Mouse (Mus musculus) limb, embryonic 14.5 days (tissue): ENCODE measurements around the gene Gm20388. TPM values are rescaled to one million over a fixed set of nuclear protein-coding genes. Genes with fewer than 3 reads are reported as not detected.
A peak's percentile ranks its signal among the peaks of the same experiment; 100 is the strongest.

Source experiments
- ATAC-seq: fragments of 200-750 bp; cut with Nextera tagmentation; 2 replicates; pipeline ENCODE4 v1.8.0; 2017; ENCODE audit warnings: low read depth, moderate number of reproducible peaks, moderate TSS enrichment; ENCODE audit not compliant: low FRiP score
- DNase-seq: peaks from one replicate; pipeline ENCODE4 v3.0.0-alpha.2; 2015; ENCODE audit warnings: low spot score
- H3K27ac ChIP-seq: fragments of 300-500 bp; sonication (generic); replicated peaks from 2 replicates; pipeline ENCODE4 v1.5.1; 2014; ENCODE audit warnings: low read depth, mild to moderate bottlenecking, low read length, moderate library complexity, mixed read lengths
- H3K27me3 ChIP-seq: fragments of 300-500 bp; sonication (generic); 2 replicates; pipeline ENCODE4 v1.6.1; 2014; ENCODE audit warnings: low read length, mixed read lengths; ENCODE audit not compliant: control insufficient read depth, insufficient read depth
- H3K36me3 ChIP-seq: fragments of 300-500 bp; sonication (generic); 2 replicates; pipeline ENCODE4 v1.6.1; 2014; ENCODE audit warnings: mild to moderate bottlenecking, low read length, moderate library complexity, mixed read lengths; ENCODE audit not compliant: control insufficient read depth, insufficient read depth
- H3K4me1 ChIP-seq: fragments of 300-500 bp; sonication (generic); 2 replicates; pipeline ENCODE4 v1.6.1; 2014; ENCODE audit warnings: antibody characterized with exemption, low read length, mixed read lengths; ENCODE audit not compliant: control insufficient read depth, insufficient read depth
- H3K4me2 ChIP-seq: fragments of 300-500 bp; sonication (generic); replicated peaks from 2 replicates; pipeline ENCODE4 v1.6.1; 2014; ENCODE audit warnings: low read depth, mild to moderate bottlenecking, low read length, moderate library complexity; ENCODE audit not compliant: severe bottlenecking
- H3K4me3 ChIP-seq: fragments of 300-500 bp; sonication (generic); replicated peaks from 2 replicates; pipeline ENCODE4 v1.5.1; 2014; ENCODE audit warnings: low read length
- H3K9ac ChIP-seq: fragments of 300-500 bp; sonication (generic); 2 replicates; pipeline ENCODE4 v1.6.1; 2014; ENCODE audit warnings: mild to moderate bottlenecking, low read depth, low read length, moderate library complexity; ENCODE audit not compliant: severe bottlenecking
- H3K9me3 ChIP-seq: fragments of 300-500 bp; sonication (generic); 2 replicates; pipeline ENCODE4 v1.6.1; 2016; ENCODE audit warnings: low read length; ENCODE audit not compliant: control insufficient read depth
- POLR2A ChIP-seq: fragments of 200-500 bp; IDR thresholded peaks from 2 replicates; pipeline ENCODE4 v1.8.0; 2012; ENCODE audit warnings: inconsistent platforms, mild to moderate bottlenecking, moderate library complexity, borderline replicate concordance; ENCODE audit not compliant: insufficient read depth, insufficient read length; ENCODE audit errors: extremely low read depth
- WGBS: fragments of 180-500 bp; shearing (Covaris S2); extraction: QIAGEN DNeasy Blood & Tissue Kit; methylation state at CpG from one replicate; pipeline ENCODE4 v1.1.7; 2014; 5-methylcytosine and 5-hydroxymethylcytosine counted together
- polyA plus RNA-seq, 2 experiments: library from polyadenylated mRNA; depleted of rRNA in 1 of 2; stranded (reverse) in 1 of 2; unstranded in 1 of 2; fragments of >200 nt; fragmentation: Nextera tagmentation in 1 of 2; extraction: Ambion mirVana in 1 of 2; gene quantifications; 2 replicates each; pipeline versions ENCODE4 v1.2.1 to v1.2.3; 2012 to 2014

Gm20388 gene
- polyA plus RNA-seq, 2 experiments = 1.9 to 49.9 TPM

DNA sequence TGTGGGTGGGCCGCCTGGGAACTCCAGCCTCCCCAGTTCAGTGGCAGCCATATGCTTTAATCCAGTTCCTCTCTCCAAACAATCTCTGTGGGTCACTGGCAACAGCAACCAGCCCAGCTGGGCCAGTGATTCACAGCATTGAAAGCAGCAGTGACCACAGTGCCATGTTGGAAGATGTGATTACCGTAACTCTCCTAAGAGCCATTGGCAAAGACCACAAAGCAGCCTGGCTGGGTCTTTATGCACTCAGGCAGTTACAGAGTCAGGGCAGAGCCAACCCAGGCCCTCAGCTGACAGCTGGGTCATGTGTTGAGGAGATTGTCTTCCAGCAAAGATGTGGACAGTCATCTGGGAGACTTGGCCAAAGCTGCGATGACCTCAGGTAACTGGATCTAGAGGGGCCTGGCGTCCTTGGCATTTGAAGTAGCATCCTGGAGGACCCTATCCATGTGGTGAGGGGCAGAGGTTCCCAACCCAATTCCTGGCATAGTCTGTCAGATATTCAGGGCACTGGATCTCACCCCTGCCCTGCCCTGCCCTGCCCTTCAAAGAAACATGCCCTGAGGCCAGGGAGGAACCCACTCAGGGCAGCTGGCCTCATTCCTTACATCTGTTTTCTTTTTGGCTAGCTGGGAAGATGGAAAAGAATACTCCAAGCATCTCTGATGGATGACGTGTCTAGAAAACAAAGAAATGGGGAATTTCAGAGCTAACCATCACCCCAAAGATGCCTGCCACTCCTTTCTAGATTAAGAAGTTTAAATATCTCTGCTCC, 1052.2 kb downstream of the Gm20388 start:
- DNase-seq (no peak), ATAC-seq (no peak)
- no peak for TF ChIP-seq POLR2A
- no peak overlapping the region for H3K27ac ChIP-seq
- H3K27me3 ChIP-seq = 0 out of 2 replicates have a peak, but pooled peaks cover 7% of the 10 kb centered on the region
- no peak overlapping the region for H3K9ac ChIP-seq
- H3K9me3 ChIP-seq = no peaks in the 10 kb centered on the region
- 88% methylated on average over 5 of the region's 5 CpGs for WGBS
- H3K4me3 ChIP-seq = no peak overlapping the region
- no peak overlapping the region for H3K4me2 ChIP-seq
- H3K36me3 ChIP-seq = no peaks in the 10 kb centered on the region
- H3K4me1 ChIP-seq = 0 out of 2 replicates have a peak, but pooled peaks cover 3% of the 10 kb centered on the region

GRCm38 (mm10) chr8:120966557-120966956, 1055.9 kb downstream of the Gm20388 start:
- no peak for TF ChIP-seq POLR2A
- H3K9me3 ChIP-seq = no peaks in the 10 kb centered on the region
- H3K9ac ChIP-seq = no peak overlapping the region
- H3K27ac ChIP-seq = no peak overlapping the region
- DNase-seq (no peak), ATAC-seq (no peak)
- H3K36me3 ChIP-seq = no peaks in the 10 kb centered on the region
- no peak overlapping the region for H3K4me3 ChIP-seq
- no peak overlapping the region for H3K4me2 ChIP-seq
- 20% methylated on average over 3 of the region's 3 CpGs for WGBS
- peaks cover 3% of the 10 kb centered on the region; the same call in 1 of the 2 replicates for H3K4me1 ChIP-seq
- peaks cover 15% of the 10 kb centered on the region; the same call in 1 of the 2 replicates for H3K27me3 ChIP-seq

DNA sequence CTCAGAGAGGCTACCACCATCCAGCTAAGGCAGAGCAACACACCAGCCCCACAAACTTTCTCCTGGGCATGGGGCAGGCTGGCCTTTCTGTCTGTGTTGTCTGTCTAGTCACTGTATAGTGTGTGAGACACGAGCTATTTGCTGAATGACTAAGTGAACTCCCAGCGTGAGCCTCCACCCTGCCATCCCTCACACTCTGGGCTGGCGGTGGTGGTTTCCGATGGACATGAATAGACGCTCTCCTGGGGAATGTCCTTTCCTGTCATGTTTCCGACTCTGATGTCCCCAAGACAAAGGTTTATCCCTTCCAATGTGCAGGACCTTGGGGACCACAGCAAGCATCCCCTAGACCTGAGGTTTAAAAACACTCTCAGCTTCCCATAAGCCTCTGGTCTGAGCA, 1057.7 kb downstream of the Gm20388 start:
- Histone ChIP-seq H3K36me3 (no peaks in the 10 kb centered on the region), H3K9me3 (no peaks in the 10 kb centered on the region), H3K4me3 (no peak overlapping the region), H3K27ac (no peak overlapping the region), H3K4me1 (peaks cover 11% of the 10 kb centered on the region), H3K4me2 (no peak overlapping the region), H3K27me3 (peaks cover 32% of the 10 kb centered on the region), H3K9ac (no peak overlapping the region)
- ATAC-seq (no peak), DNase-seq (no peak)
- no peak for TF ChIP-seq POLR2A
- 58% methylated on average over 6 of the region's 6 CpGs for WGBS

DNA sequence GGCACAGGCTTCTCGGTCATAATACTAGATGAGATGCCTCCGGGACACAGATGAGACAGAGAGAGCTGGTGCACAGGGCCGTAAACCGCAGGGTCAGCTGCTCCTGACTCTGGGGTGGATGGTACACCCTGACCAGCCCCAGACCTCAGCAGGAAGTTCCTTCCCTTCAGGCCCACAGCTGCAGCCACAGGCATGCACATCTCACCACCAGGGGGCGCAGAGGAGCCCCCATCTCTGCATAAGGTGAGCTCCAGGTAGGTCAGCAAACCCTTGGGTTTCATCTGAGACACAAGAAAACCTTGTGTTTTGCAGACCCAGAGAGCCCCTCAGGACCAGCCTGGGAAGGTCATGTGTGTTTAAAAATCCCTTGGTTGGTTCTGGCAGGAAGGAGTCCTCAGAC, 1059.7 kb downstream of the Gm20388 start:
- Histone ChIP-seq H3K4me3 (no peak overlapping the region), H3K36me3 (no peaks in the 10 kb centered on the region), H3K27ac (no peak overlapping the region), H3K9ac (no peak overlapping the region), H3K9me3 (no peaks in the 10 kb centered on the region), H3K4me2 (no peak overlapping the region), H3K27me3 (peaks cover 39% of the 10 kb centered on the region), H3K4me1 (peaks cover 11% of the 10 kb centered on the region)
- ATAC-seq (no peak), DNase-seq (peak; percentile 26)
- WGBS = 24% methylated on average over 5 of the region's 5 CpGs
- no peak for TF ChIP-seq POLR2A

GRCm38 (mm10) chr8:120971691-120972469, 1061.2 kb downstream of the Gm20388 start:
- 23% methylated on average over 34 of the region's 34 CpGs for WGBS
- Histone ChIP-seq H3K4me2 (peak overlapping the region; percentile 52), H3K36me3 (no peaks in the 10 kb centered on the region), H3K9ac (peak overlapping the region; percentile 36), H3K27me3 (peaks cover 32% of the 10 kb centered on the region), H3K9me3 (no peaks in the 10 kb centered on the region), H3K4me1 (peaks cover 8% of the 10 kb centered on the region), H3K27ac (no peak overlapping the region), H3K4me3 (peak overlapping the region; percentile 27)
- peak; percentile 39; the same call in 1 of the 2 replicates for ATAC-seq
- no peak for DNase-seq
- TF ChIP-seq POLR2A = no peak
